Mouse (Mus musculus) liver, postnatal 0 days (tissue): ENCODE results near the gene Gfap. TPM values are rescaled to one million over a fixed set of nuclear protein-coding genes. Genes with fewer than 3 reads are reported as not detected.

Source experiments
- ATAC-seq: fragments of 200-750 bp; cut with Nextera tagmentation; 2 replicates; pipeline ENCODE4 v1.8.0; 2017; ENCODE audit warnings: mild to moderate bottlenecking, moderate library complexity
- DNase-seq: peaks from one replicate; pipeline ENCODE4 v3.0.0-alpha.2; 2016
- H3K27ac ChIP-seq: fragments of 300-500 bp; sonication (generic); 2 replicates; pipeline ENCODE4 v1.5.1; 2014; ENCODE audit warnings: antibody characterized with exemption, moderate library complexity, mild to moderate bottlenecking, low read depth
- H3K27me3 ChIP-seq: fragments of 300-500 bp; sonication (generic); 2 replicates; pipeline ENCODE4 v1.6.1; 2014; ENCODE audit warnings: low read length, control low read depth, mixed read lengths; ENCODE audit not compliant: insufficient read depth
- H3K36me3 ChIP-seq: fragments of 300-500 bp; sonication (generic); replicated peaks from 2 replicates; pipeline ENCODE4 v1.6.1; 2014; ENCODE audit warnings: mild to moderate bottlenecking, control low read depth, low read length, moderate library complexity, mixed read lengths; ENCODE audit not compliant: insufficient read depth
- H3K4me1 ChIP-seq: fragments of 300-500 bp; sonication (generic); 2 replicates; pipeline ENCODE4 v1.6.1; 2014; ENCODE audit warnings: antibody characterized with exemption, mild to moderate bottlenecking, control low read depth; ENCODE audit not compliant: insufficient read depth
- H3K4me2 ChIP-seq: fragments of 300-500 bp; sonication (generic); 2 replicates; pipeline ENCODE4 v1.6.1; 2014; ENCODE audit warnings: low read depth, mild to moderate bottlenecking, low read length, moderate library complexity, mixed read lengths
- H3K4me3 ChIP-seq: fragments of 300-500 bp; sonication (generic); 2 replicates; pipeline ENCODE4 v1.5.1; 2014; ENCODE audit warnings: low read depth, low read length
- H3K9ac ChIP-seq: fragments of 300-500 bp; sonication (generic); replicated peaks from 2 replicates; pipeline ENCODE4 v1.6.1; 2014; ENCODE audit warnings: mild to moderate bottlenecking, moderate library complexity
- H3K9me3 ChIP-seq: fragments of 300-500 bp; sonication (generic); 2 replicates; pipeline ENCODE4 v1.6.1; 2016; ENCODE audit warnings: mild to moderate bottlenecking, control low read depth, low read length, mixed read lengths
- CTCF ChIP-seq: sonication (generic); IDR thresholded peaks from 2 replicates; pipeline ENCODE4 v1.5.1; 2016; ENCODE audit warnings: antibody characterized with exemption, low read depth
- EP300 ChIP-seq: IDR thresholded peaks from 2 replicates; pipeline ENCODE4 v1.6.1; 2016; ENCODE audit warnings: antibody characterized with exemption, low read depth, mild to moderate bottlenecking
- WGBS: fragments of 180-500 bp; shearing (Covaris S2); extraction: QIAGEN DNeasy Blood & Tissue Kit; methylation state at CpG from one replicate; pipeline ENCODE4 v1.1.7; 2014; ENCODE audit not compliant: insufficient replicate concordance; 5-methylcytosine and 5-hydroxymethylcytosine counted together
- polyA plus RNA-seq: library from polyadenylated mRNA; unstranded; fragments of >200 nt; fragmentation: Nextera tagmentation; extraction: Ambion mirVana; gene quantifications from 2 replicates; pipeline ENCODE4 v1.2.1, GENCODE M21; 2015

The Gfap gene
- polyA plus RNA-seq, 1 experiment from 2014 or later = 3.6 TPM

GRCm38 (mm10) chr11:102924557-102925350 lies 24.0 kb upstream of the Gfap start, which contains the start of gene Kif18b:
Gene Kif18b (minus strand): TSS chr11:102925124.
- no peaks in the 10 kb centered on the region for H3K27me3 ChIP-seq
- peak within 1 kb of the TSS; percentile 75 for H3K27ac ChIP-seq
- peak within 1 kb of the TSS; percentile 74 for H3K4me2 ChIP-seq
- no peak for TF ChIP-seq EP300
- TF ChIP-seq CTCF = no peak
- peaks cover 11% of the 10 kb centered on the region; the same call in 1 of the 2 replicates for H3K36me3 ChIP-seq
- ATAC-seq (peak; percentile 95), DNase-seq (peak; percentile 96)
- no peaks in the 10 kb centered on the region for H3K9me3 ChIP-seq
- H3K4me1 ChIP-seq = peaks cover 10% of the 10 kb centered on the region; the same call in 1 of the 2 replicates
- H3K9ac ChIP-seq = peak within 1 kb of the TSS; percentile 76
- WGBS = 1% methylated on average over 62 of the region's 62 CpGs
- peak within 1 kb of the TSS; percentile 68 for H3K4me3 ChIP-seq

DNA sequence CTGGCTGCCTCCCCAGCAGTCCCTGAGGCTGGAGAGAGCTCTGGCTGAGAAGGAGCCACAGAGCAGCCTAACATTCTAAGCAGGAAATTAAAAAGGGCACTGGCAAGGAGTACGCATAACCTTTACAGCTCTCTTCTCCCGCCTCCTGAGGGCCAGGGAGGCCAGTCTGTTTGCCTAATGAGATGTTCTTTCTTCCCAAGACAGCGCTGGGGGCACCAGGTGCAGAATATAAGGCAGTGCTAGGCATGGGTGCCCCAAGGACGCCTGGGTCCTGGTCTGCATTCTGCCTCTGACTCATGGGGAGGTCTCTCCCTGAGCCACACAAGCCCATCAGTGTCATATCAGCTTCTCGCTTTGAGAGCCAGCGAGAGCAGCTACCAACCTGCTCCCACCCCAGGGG lies 20.8 kb upstream of the Gfap start:
- H3K9ac ChIP-seq = no peak overlapping the region
- no peak for ATAC-seq
- TF ChIP-seq CTCF = no peak
- TF ChIP-seq EP300 = no peak
- no peaks in the 10 kb centered on the region for H3K27me3 ChIP-seq
- no peak overlapping the region for H3K4me3 ChIP-seq
- 89% methylated on average over 6 of the region's 6 CpGs for WGBS
- peaks cover 10% of the 10 kb centered on the region; the same call in 1 of the 2 replicates for H3K4me1 ChIP-seq
- DNase-seq = no peak
- no peak overlapping the region for H3K4me2 ChIP-seq
- no peaks in the 10 kb centered on the region for H3K9me3 ChIP-seq
- no peak overlapping the region for H3K27ac ChIP-seq
- H3K36me3 ChIP-seq = peaks cover 19% of the 10 kb centered on the region

DNA sequence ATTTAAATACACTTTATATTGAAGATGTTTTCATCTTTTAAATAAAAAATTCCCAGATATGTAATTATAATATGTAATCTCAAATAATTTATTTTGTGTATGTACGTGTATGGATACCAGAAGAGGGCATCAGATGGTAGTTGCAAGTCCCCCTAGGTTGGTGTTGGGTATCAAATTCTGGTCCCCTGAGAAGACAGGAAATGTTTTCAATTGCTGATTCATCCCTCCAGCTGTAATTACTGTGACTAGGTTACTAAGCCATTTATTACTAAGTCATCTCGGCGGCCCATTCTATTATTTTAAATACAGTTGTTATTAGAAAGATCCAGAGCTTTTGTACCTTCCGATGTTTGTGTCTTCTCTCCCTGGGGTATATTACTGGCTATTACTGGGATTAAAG lies 17.4 kb upstream of the Gfap start:
- peaks cover 9% of the 10 kb centered on the region; the same call in 1 of the 2 replicates for H3K4me1 ChIP-seq
- TF ChIP-seq EP300 (no peak), CTCF (no peak)
- no peak overlapping the region for H3K4me2 ChIP-seq
- H3K27ac ChIP-seq = no peak overlapping the region
- no peaks in the 10 kb centered on the region for H3K9me3 ChIP-seq
- ATAC-seq (no peak), DNase-seq (no peak)
- no peaks in the 10 kb centered on the region for H3K27me3 ChIP-seq
- WGBS = 84% methylated on average over 4 of the region's 4 CpGs
- H3K9ac ChIP-seq = no peak overlapping the region
- peaks cover 52% of the 10 kb centered on the region for H3K36me3 ChIP-seq
- no peak overlapping the region for H3K4me3 ChIP-seq

DNA sequence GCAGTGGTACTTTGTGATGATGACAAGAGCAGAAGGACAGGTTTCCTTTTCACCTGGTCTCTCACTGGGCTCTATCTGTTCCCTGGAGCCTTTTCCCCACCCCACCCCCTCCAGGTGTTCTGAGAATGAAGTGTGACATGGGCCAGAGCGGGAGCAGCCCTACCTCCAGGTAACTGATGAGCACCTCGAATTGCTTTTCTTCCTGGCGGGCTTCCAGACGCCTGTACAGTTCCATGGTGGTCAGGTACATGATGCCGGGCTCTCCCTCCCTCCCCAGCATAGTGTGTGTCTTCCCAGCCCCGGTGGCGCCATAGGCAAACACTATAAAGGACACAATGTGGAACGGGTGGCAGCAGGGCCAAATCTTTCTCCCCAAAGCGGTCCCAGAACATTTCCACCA lies 14.7 kb upstream of the Gfap start:
- Histone ChIP-seq H3K4me3 (no peak overlapping the region), H3K9ac (no peak overlapping the region), H3K4me2 (no peak overlapping the region), H3K27ac (no peak overlapping the region), H3K27me3 (no peaks in the 10 kb centered on the region), H3K9me3 (no peaks in the 10 kb centered on the region), H3K36me3 (peaks cover 66% of the 10 kb centered on the region), H3K4me1 (no peaks in the 10 kb centered on the region)
- no peak for ATAC-seq
- 94% methylated on average over 8 of the region's 9 CpGs for WGBS
- DNase-seq = no peak
- TF ChIP-seq CTCF = no peak
- no peak for TF ChIP-seq EP300

DNA sequence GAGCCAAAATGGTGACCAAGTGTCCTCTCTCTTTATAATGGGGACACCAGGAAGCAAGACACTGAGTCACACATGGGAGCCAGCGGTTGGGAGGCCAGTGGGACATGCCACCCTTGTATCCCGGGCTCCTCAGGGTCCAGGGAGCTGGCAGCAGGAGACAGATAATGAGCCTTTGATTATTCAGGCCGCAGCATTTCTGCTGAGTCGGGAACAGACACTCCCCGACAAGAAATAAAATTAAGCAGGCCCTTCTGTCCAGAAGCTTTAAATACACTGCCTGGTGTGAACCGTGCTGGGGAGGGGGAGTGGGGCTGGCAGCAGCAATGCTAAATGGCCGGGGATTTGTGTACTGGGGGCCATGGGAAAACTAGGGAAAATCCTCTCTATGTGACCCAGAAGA lies 10.7 kb upstream of the Gfap start:
- H3K9ac ChIP-seq = no peak overlapping the region
- H3K9me3 ChIP-seq = no peaks in the 10 kb centered on the region
- TF ChIP-seq EP300 (no peak), CTCF (no peak)
- no peak overlapping the region for H3K4me3 ChIP-seq
- no peaks in the 10 kb centered on the region for H3K4me1 ChIP-seq
- ATAC-seq (no peak), DNase-seq (no peak)
- H3K36me3 ChIP-seq = peaks cover 97% of the 10 kb centered on the region
- no peak overlapping the region for H3K4me2 ChIP-seq
- 85% methylated on average over 7 of the region's 7 CpGs for WGBS
- no peaks in the 10 kb centered on the region for H3K27me3 ChIP-seq
- H3K27ac ChIP-seq = no peak overlapping the region

DNA sequence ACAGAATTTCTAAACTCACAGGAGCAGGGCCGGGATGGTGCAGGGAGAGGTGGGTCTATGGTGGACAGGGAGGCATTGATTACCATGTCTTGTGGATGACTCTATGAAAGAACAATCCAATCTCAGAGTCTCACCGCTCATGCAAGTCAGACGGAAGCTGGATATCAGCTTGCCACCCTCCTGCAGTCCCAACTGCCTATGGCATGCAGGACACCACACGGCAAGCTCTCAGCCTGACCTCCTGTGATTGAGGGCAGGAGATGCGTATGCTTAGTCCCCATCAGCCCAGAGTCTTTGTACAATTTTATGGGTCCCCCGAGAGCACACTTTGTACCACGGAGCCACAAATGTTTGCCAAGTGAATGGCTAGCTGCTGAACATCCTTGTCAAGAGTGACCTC lies 2.9 kb upstream of the Gfap start:
- ATAC-seq (no peak), DNase-seq (no peak)
- no peak overlapping the region for H3K4me2 ChIP-seq
- no peak overlapping the region for H3K4me3 ChIP-seq
- H3K36me3 ChIP-seq = peaks cover 35% of the 10 kb centered on the region
- no peak overlapping the region for H3K9ac ChIP-seq
- H3K27ac ChIP-seq = no peak overlapping the region
- 74% methylated on average over 7 of the region's 7 CpGs for WGBS
- no peak for TF ChIP-seq EP300
- no peak for TF ChIP-seq CTCF
- H3K9me3 ChIP-seq = no peaks in the 10 kb centered on the region
- H3K27me3 ChIP-seq = no peaks in the 10 kb centered on the region
- H3K4me1 ChIP-seq = no peaks in the 10 kb centered on the region
